Mouse (Mus musculus) heart, adult 2 months (tissue): Measurements from ENCODE around the gene Pmfbp1.

ENCODE experiments used
- CTCF ChIP-seq: fragments of 200-600 bp; IDR thresholded peaks from 2 replicates; pipeline ENCODE4 v1.8.1; 2022; ENCODE audit warnings: antibody characterized with exemption, mild to moderate bottlenecking, moderate library complexity
- EP300 ChIP-seq: fragments of 200-500 bp; IDR thresholded peaks from 2 replicates; pipeline ENCODE4 v1.6.1; 2011; ENCODE audit warnings: low read depth, low read length, control low read depth; ENCODE audit not compliant: insufficient read depth

GRCm38 (mm10) chr8:109542165-109542564 is 48.3 kb downstream of the Pmfbp1 start:
- TF ChIP-seq CTCF = no peak
- no peak for TF ChIP-seq EP300
